Mouse (Mus musculus) liver, postnatal 0 days (tissue): ENCODE results near the gene Omp. TPM values are rescaled to one million over a fixed set of nuclear protein-coding genes. Genes with fewer than 3 reads are reported as not detected.

ENCODE experiments used
- ATAC-seq: fragments of 200-750 bp; cut with Nextera tagmentation; 2 replicates; pipeline ENCODE4 v1.8.0; 2017; ENCODE audit warnings: mild to moderate bottlenecking, moderate library complexity
- DNase-seq: peaks from one replicate; pipeline ENCODE4 v3.0.0-alpha.2; 2016
- H3K27ac ChIP-seq: fragments of 300-500 bp; sonication (generic); 2 replicates; pipeline ENCODE4 v1.5.1; 2014; ENCODE audit warnings: antibody characterized with exemption, moderate library complexity, mild to moderate bottlenecking, low read depth
- H3K27me3 ChIP-seq: fragments of 300-500 bp; sonication (generic); 2 replicates; pipeline ENCODE4 v1.6.1; 2014; ENCODE audit warnings: low read length, control low read depth, mixed read lengths; ENCODE audit not compliant: insufficient read depth
- H3K36me3 ChIP-seq: fragments of 300-500 bp; sonication (generic); replicated peaks from 2 replicates; pipeline ENCODE4 v1.6.1; 2014; ENCODE audit warnings: mild to moderate bottlenecking, control low read depth, low read length, moderate library complexity, mixed read lengths; ENCODE audit not compliant: insufficient read depth
- H3K4me1 ChIP-seq: fragments of 300-500 bp; sonication (generic); 2 replicates; pipeline ENCODE4 v1.6.1; 2014; ENCODE audit warnings: antibody characterized with exemption, mild to moderate bottlenecking, control low read depth; ENCODE audit not compliant: insufficient read depth
- H3K4me2 ChIP-seq: fragments of 300-500 bp; sonication (generic); 2 replicates; pipeline ENCODE4 v1.6.1; 2014; ENCODE audit warnings: low read depth, mild to moderate bottlenecking, low read length, moderate library complexity, mixed read lengths
- H3K4me3 ChIP-seq: fragments of 300-500 bp; sonication (generic); 2 replicates; pipeline ENCODE4 v1.5.1; 2014; ENCODE audit warnings: low read depth, low read length
- H3K9ac ChIP-seq: fragments of 300-500 bp; sonication (generic); replicated peaks from 2 replicates; pipeline ENCODE4 v1.6.1; 2014; ENCODE audit warnings: mild to moderate bottlenecking, moderate library complexity
- H3K9me3 ChIP-seq: fragments of 300-500 bp; sonication (generic); 2 replicates; pipeline ENCODE4 v1.6.1; 2016; ENCODE audit warnings: mild to moderate bottlenecking, control low read depth, low read length, mixed read lengths
- CTCF ChIP-seq: sonication (generic); IDR thresholded peaks from 2 replicates; pipeline ENCODE4 v1.5.1; 2016; ENCODE audit warnings: antibody characterized with exemption, low read depth
- EP300 ChIP-seq: IDR thresholded peaks from 2 replicates; pipeline ENCODE4 v1.6.1; 2016; ENCODE audit warnings: antibody characterized with exemption, low read depth, mild to moderate bottlenecking
- WGBS: fragments of 180-500 bp; shearing (Covaris S2); extraction: QIAGEN DNeasy Blood & Tissue Kit; methylation state at CpG from one replicate; pipeline ENCODE4 v1.1.7; 2014; ENCODE audit not compliant: insufficient replicate concordance; 5-methylcytosine and 5-hydroxymethylcytosine counted together
- polyA plus RNA-seq: library from polyadenylated mRNA; unstranded; fragments of >200 nt; fragmentation: Nextera tagmentation; extraction: Ambion mirVana; gene quantifications from 2 replicates; pipeline ENCODE4 v1.2.1, GENCODE M21; 2015

Omp gene
- polyA plus RNA-seq, 1 experiment from 2014 or later = 0.23 TPM

GRCm38 (mm10) chr7:98111233-98111632, 34.1 kb downstream of the Omp start:
- no peak for TF ChIP-seq EP300
- no peak for TF ChIP-seq CTCF
- WGBS = 28% methylated on average over 25 of the region's 25 CpGs
- no peaks in the 10 kb centered on the region for H3K9me3 ChIP-seq
- H3K4me1 ChIP-seq = peaks cover 3% of the 10 kb centered on the region; the same call in 1 of the 2 replicates
- H3K4me2 ChIP-seq = no peak overlapping the region
- H3K27me3 ChIP-seq = peaks cover 5% of the 10 kb centered on the region; the same call in 1 of the 2 replicates
- no peak for DNase-seq
- H3K9ac ChIP-seq = no peak overlapping the region
- no peak overlapping the region for H3K4me3 ChIP-seq
- H3K36me3 ChIP-seq = no peaks in the 10 kb centered on the region
- no peak for ATAC-seq
- no peak overlapping the region for H3K27ac ChIP-seq

- Histone ChIP-seq H3K36me3 (no peaks in the 10 kb centered on the region), H3K4me2 (no peak overlapping the region), H3K9ac (no peak overlapping the region), H3K4me1 (peaks cover 6% of the 10 kb centered on the region), H3K27me3 (peaks cover 5% of the 10 kb centered on the region; the same call in 1 of the 2 replicates), H3K9me3 (no peaks in the 10 kb centered on the region), H3K27ac (no peak overlapping the region), H3K4me3 (no peak overlapping the region)
- TF ChIP-seq CTCF (no peak), EP300 (no peak)
- ATAC-seq (no peak), DNase-seq (no peak)
- WGBS = 75% methylated on average over 4 of the region's 4 CpGs
Measured at GRCm38 (mm10) chr7:98109771-98110170, 35.5 kb downstream of the Omp start.

GRCm38 (mm10) chr7:98108636-98109430, 36.5 kb downstream of the Omp start:
- WGBS = 70% methylated on average over 16 of the region's 16 CpGs

GRCm38 (mm10) chr7:98106272-98106671, 39.0 kb downstream of the Omp start:
- ATAC-seq (no peak), DNase-seq (no peak)
- no peak overlapping the region for H3K4me3 ChIP-seq
- peaks cover 24% of the 10 kb centered on the region for H3K4me1 ChIP-seq
- no peak for TF ChIP-seq CTCF
- no peak for TF ChIP-seq EP300
- no peaks in the 10 kb centered on the region for H3K9me3 ChIP-seq
- H3K9ac ChIP-seq = no peak overlapping the region
- H3K4me2 ChIP-seq = peak overlapping the region; percentile 65; the same call in 1 of the 2 replicates
- peaks cover 5% of the 10 kb centered on the region; the same call in 1 of the 2 replicates for H3K27me3 ChIP-seq
- H3K27ac ChIP-seq = peak overlapping the region; percentile 89; the same call in 1 of the 2 replicates
- no peaks in the 10 kb centered on the region for H3K36me3 ChIP-seq
- WGBS = 71% methylated on average over 7 of the region's 7 CpGs

More at GRCm38 (mm10) chr7:98108636-98109430, 36.5 kb downstream of the Omp start:
- DNase-seq (no peak), ATAC-seq (no peak)
- no peak overlapping the region for H3K4me2 ChIP-seq
- H3K4me3 ChIP-seq = no peak overlapping the region
- TF ChIP-seq CTCF = no peak
- no peak for TF ChIP-seq EP300
- H3K4me1 ChIP-seq = peaks cover 13% of the 10 kb centered on the region
- H3K9me3 ChIP-seq = no peaks in the 10 kb centered on the region
- H3K9ac ChIP-seq = no peak overlapping the region
- peaks cover 5% of the 10 kb centered on the region; the same call in 1 of the 2 replicates for H3K27me3 ChIP-seq
- H3K36me3 ChIP-seq = no peaks in the 10 kb centered on the region
- H3K27ac ChIP-seq = no peak overlapping the region

GRCm38 (mm10) chr7:98104481-98105435, 40.5 kb downstream of the Omp start:
- 40% methylated on average over 16 of the region's 16 CpGs for WGBS
- H3K4me3 ChIP-seq = peak overlapping the region; percentile 24
- H3K27me3 ChIP-seq = no peaks in the 10 kb centered on the region

More at GRCm38 (mm10) chr7:98104481-98105435, 40.5 kb downstream of the Omp start:
- peaks cover 24% of the 10 kb centered on the region for H3K4me1 ChIP-seq
- peak; percentile 61 for DNase-seq
- H3K27ac ChIP-seq = peak overlapping the region; percentile 89
- peak; percentile 91 for ATAC-seq
- H3K9me3 ChIP-seq = no peaks in the 10 kb centered on the region
- H3K4me2 ChIP-seq = peak overlapping the region; percentile 65
- no peaks in the 10 kb centered on the region for H3K36me3 ChIP-seq
- peak overlapping the region; percentile 62 for H3K9ac ChIP-seq
- TF ChIP-seq EP300 (no peak), CTCF (no peak)
